Comparison of ENCODE assay signal across 14 mouse cellular contexts in the genomic region with DNA sequence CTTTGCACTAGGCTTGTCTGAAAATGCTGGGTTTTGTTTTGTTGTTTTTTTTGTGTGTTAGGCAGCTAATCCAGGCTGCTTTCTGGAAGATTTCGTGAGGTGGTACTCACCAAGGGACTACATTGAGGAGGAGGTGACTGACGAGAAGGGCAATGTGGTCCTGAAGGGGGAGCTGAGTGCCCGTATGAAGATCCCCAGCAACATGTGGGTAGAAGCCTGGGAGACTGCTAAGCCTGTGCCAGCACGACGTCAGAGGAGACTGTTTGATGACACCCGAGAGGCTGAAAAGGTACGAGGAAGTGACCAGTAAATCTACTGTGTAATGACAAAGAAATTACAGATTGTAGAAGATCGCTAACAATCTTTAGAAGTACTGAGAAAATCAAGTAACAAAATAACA.
A peak's percentile ranks its signal among the peaks of the same experiment; 100 is the strongest.
DNase-seq lines count a peak whose midpoint lies in the region; ATAC-seq and TF ChIP-seq lines count a peak whose summit lies in the region.
"Had no signal": no experiment of that assay in that cellular context is flagged by ENCODE, and none has a peak within 500 bp of the region (broad histone marks: within the 10 kb centered on the region; RNA-seq: fewer than 3 reads in every experiment).

No protein-coding gene starts in this region.

- no peaks in the 10 kb centered on the region for H3K9me3 ChIP-seq in heart, postnatal 0 days (replicated peaks; ENCODE audit: control insufficient read depth, low read length)
- H3K9me3 ChIP-seq in midbrain, embryonic 14.5 days (ENCODE audit: control insufficient read depth, low read length), result no peaks in the 10 kb centered on the region; the same call in 1 of the 2 replicates
- H3K9me3 ChIP-seq in midbrain, embryonic 11.5 days (ENCODE audit: control insufficient read depth, low read length), result no peaks in the 10 kb centered on the region
- H3K9me3 ChIP-seq: forebrain, embryonic 15.5 days; neural tube, embryonic 13.5 days had no signal

- peak; percentile 32; the same call in 1 of the 2 replicates for TF ChIP-seq CTCF in heart, postnatal 0 days (IDR thresholded peaks at IDR 0.05; ENCODE audit: low read depth)

- H3K27me3 ChIP-seq in heart, postnatal 0 days (ENCODE audit: control insufficient read depth, insufficient read depth, low read length), result no peaks in the 10 kb centered on the region
- H3K27me3 ChIP-seq in midbrain, embryonic 14.5 days (ENCODE audit: control insufficient read depth, insufficient read depth, low read length), result no peaks in the 10 kb centered on the region
- no peaks in the 10 kb centered on the region for H3K27me3 ChIP-seq in midbrain, embryonic 11.5 days (ENCODE audit: control insufficient read depth, insufficient read depth, low read length)
- H3K27me3 ChIP-seq: forebrain, embryonic 15.5 days; neural tube, embryonic 13.5 days had no signal

- peaks cover 3% of the 10 kb centered on the region; the same call in 1 of the 2 replicates for H3K4me1 ChIP-seq in heart, postnatal 0 days (ENCODE audit: control insufficient read depth, insufficient read depth)
- no peaks in the 10 kb centered on the region for H3K4me1 ChIP-seq in midbrain, embryonic 14.5 days (ENCODE audit: control insufficient read depth, insufficient read depth, low read length)
- no peaks in the 10 kb centered on the region for H3K4me1 ChIP-seq in midbrain, embryonic 11.5 days (ENCODE audit: control insufficient read depth, insufficient read depth, low read length)
- H3K4me1 ChIP-seq: forebrain, embryonic 15.5 days; neural tube, embryonic 13.5 days had no signal

- WGBS in heart, postnatal 0 days, result 54% methylated on average over 8 of the region's 8 CpGs
- 82% methylated on average over 8 of the region's 8 CpGs for WGBS in midbrain, embryonic 14.5 days
- 82% methylated on average over 8 of the region's 8 CpGs for WGBS in midbrain, embryonic 11.5 days

- no peak overlapping the region for H3K4me2 ChIP-seq in heart, postnatal 0 days (ENCODE audit: low read depth, low read length)
- H3K4me2 ChIP-seq in midbrain, embryonic 14.5 days (ENCODE audit: low read length), result no peak overlapping the region
- no peak overlapping the region for H3K4me2 ChIP-seq in midbrain, embryonic 11.5 days
- H3K4me2 ChIP-seq: forebrain, embryonic 15.5 days; neural tube, embryonic 13.5 days had no signal

- no peak overlapping the region for H3K4me3 ChIP-seq in heart, postnatal 0 days (ENCODE audit: low read depth, low read length)
- no peak overlapping the region for H3K4me3 ChIP-seq in midbrain, embryonic 14.5 days (replicated peaks; ENCODE audit: low read depth, low read length)
- no peak overlapping the region for H3K4me3 ChIP-seq in midbrain, embryonic 11.5 days (ENCODE audit: low read depth, low read length)
- H3K4me3 ChIP-seq: erythroblast, embryonic 14.5 days; forebrain, embryonic 15.5 days; neural tube, embryonic 13.5 days had no signal

- DNase-seq in adrenal gland, postnatal 14 days, result peak; percentile 38
- DNase-seq in adrenal gland, adult 8-10 months, result no peak
- peak; percentile 30 for DNase-seq in heart, postnatal 0 days (ENCODE audit: low spot score)
- DNase-seq in heart, postnatal 36 days, result no peak
- DNase-seq in midbrain, embryonic 14.5 days, result peak; percentile 12
- no peak for DNase-seq in midbrain, embryonic 11.5 days (ENCODE audit: low spot score, missing footprints)
- peak; percentile 78 for DNase-seq in skeletal muscle tissue, adult 2 months (ENCODE audit: low read depth, low spot score)
- DNase-seq in c-Kit-positive CD71-positive TER-119-positive erythroid progenitor cells, embryonic 14.5 days (ENCODE audit: low spot score), result no peak
- DNase-seq: liver; lung, adult 2 months; thymus, adult 18-20 months had no signal

- intact Hi-C loops in heart, postnatal 36 days (cut with DNase I), result loop anchor here (5.0 to 10.0 kb wide), 2 partner anchors 110 to 288 kb away; no protein-coding TSS in a partner anchor

- TF ChIP-seq EP300 in heart, postnatal 0 days (IDR thresholded peaks at IDR 0.05; ENCODE audit: low read depth), result no peak

- H3K36me3 ChIP-seq in heart, postnatal 0 days (replicated peaks; ENCODE audit: control insufficient read depth, insufficient read depth, low read length), result peaks cover 83% of the 10 kb centered on the region
- H3K36me3 ChIP-seq in midbrain, embryonic 14.5 days (ENCODE audit: control insufficient read depth, insufficient read depth, low read length), result peaks cover 84% of the 10 kb centered on the region
- peaks cover 23% of the 10 kb centered on the region for H3K36me3 ChIP-seq in midbrain, embryonic 11.5 days (ENCODE audit: control insufficient read depth, insufficient read depth, low read length)

- H3K9ac ChIP-seq in heart, postnatal 0 days (replicated peaks; ENCODE audit: low read depth, low read length), result no peak overlapping the region
- no peak overlapping the region for H3K9ac ChIP-seq in midbrain, embryonic 14.5 days (replicated peaks; ENCODE audit: low read length)
- H3K9ac ChIP-seq in midbrain, embryonic 11.5 days (ENCODE audit: low read length), result no peak overlapping the region
- H3K9ac ChIP-seq: forebrain, embryonic 15.5 days; neural tube, embryonic 13.5 days had no signal

- no peak overlapping the region for H3K27ac ChIP-seq in heart, postnatal 0 days (ENCODE audit: low read depth)
- no peak overlapping the region for H3K27ac ChIP-seq in midbrain, embryonic 14.5 days (replicated peaks; ENCODE audit: low read depth, low read length)
- no peak overlapping the region for H3K27ac ChIP-seq in midbrain, embryonic 11.5 days (ENCODE audit: low read depth, low read length)
- H3K27ac ChIP-seq: forebrain, embryonic 15.5 days; neural tube, embryonic 13.5 days had no signal

- ATAC-seq in heart, postnatal 0 days (ENCODE audit: insufficient read depth, low read depth), result peak; percentile 78
- no peak for ATAC-seq in midbrain, embryonic 14.5 days (ENCODE audit: low FRiP score, low TSS enrichment)
- ATAC-seq in midbrain, embryonic 11.5 days (ENCODE audit: low FRiP score), result no peak
- ATAC-seq: forebrain, embryonic 15.5 days had no signal

Comparison
In these comparisons a context has a peak if more than half of its experiments do, and no peak if none do; other contexts are left out.
1. DNase-seq: peak in adrenal gland, postnatal 14 days (single experiment), heart, postnatal 0 days (single experiment), midbrain, embryonic 14.5 days (single experiment) and skeletal muscle tissue, adult 2 months (single experiment); none in adrenal gland, adult 8-10 months (single experiment), heart, postnatal 36 days (0 of 2), midbrain, embryonic 11.5 days (single experiment) and c-Kit-positive CD71-positive TER-119-positive erythroid progenitor cells, embryonic 14.5 days (single experiment).